Mouse (Mus musculus) layer of hippocampus, postnatal 14 days (tissue): Measurements from ENCODE around the gene Fam160a1. TPM values are rescaled to one million over a fixed set of nuclear protein-coding genes. Genes with fewer than 3 reads are reported as not detected.

Experiments used
- DNase-seq, 2 experiments: peaks; one replicate each; pipeline ENCODE4 v3.0.0; 2021 to 2022; ENCODE audit warnings: low spot score in 2 of 2, mixed read lengths in 1 of 2
- long read RNA-seq, 2 experiments: library from polyadenylated mRNA; stranded (forward); transcript quantifications; one replicate each; pipeline ENCODE4 v2.0.0; 2021
- total RNA-seq, 2 experiments: library from RNA; stranded (reverse); gene quantifications; 2 replicates each; pipeline ENCODE4 v1.2.3; 2021

Gene Fam160a1
- total RNA-seq, result 1 to 10 TPM; 5.2 to 6.5 TPM
- long read RNA-seq, experiment 1, result 0 reads
- long read RNA-seq, experiment 2, partial matches to known transcripts, result 4 of 5 reads
- long read RNA-seq, experiment 2, other reads (novel, unspliced or antisense), result 1 of 5 reads

GRCm38 (mm10) chr3:85817191-85817590 lies at the start of gene Fam160a1:
TSS of gene Fam160a1 (minus strand) at chr3:85817291.
- DNase-seq, result no peak

DNA sequence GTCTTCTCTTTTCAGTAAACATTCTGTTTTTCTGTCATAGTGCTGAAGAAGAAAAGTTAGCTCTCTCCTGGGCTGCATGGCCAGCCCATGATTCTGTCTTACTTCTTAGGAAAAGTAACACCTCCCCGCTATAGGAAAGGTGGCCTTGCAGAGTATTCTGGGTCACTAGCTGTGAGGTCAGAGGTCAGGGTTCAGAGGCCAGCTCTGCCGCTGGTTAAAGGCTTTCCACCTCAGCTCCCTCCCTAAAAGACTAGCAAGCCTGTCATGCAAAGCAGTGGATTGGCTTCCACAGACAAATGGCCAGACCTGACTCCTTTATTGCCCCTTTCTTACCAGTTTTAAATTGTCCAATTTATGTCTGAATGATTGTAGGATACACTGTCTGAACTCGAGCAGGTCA lies 46.9 kb upstream of the Fam160a1 start:
- no peak for DNase-seq

DNA sequence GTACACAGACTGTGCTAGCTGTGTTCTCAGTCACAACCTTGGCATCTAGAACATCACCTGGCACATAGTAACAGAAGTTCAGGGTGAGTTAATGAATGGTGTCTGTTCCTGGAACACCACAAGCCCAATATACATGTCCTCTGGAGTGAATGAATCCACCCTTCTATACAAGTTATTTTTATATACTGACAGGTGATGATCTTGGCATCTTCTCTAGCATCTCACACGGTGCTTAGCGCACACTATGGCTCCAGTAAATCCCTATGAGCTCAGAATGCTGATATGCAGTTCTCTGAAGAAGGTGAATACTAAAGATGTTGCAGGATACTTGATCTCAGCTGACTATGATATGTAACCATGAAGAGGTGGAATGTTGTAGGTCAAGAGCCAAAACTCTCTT lies 45.8 kb upstream of the Fam160a1 start:
- no peak for DNase-seq

DNA sequence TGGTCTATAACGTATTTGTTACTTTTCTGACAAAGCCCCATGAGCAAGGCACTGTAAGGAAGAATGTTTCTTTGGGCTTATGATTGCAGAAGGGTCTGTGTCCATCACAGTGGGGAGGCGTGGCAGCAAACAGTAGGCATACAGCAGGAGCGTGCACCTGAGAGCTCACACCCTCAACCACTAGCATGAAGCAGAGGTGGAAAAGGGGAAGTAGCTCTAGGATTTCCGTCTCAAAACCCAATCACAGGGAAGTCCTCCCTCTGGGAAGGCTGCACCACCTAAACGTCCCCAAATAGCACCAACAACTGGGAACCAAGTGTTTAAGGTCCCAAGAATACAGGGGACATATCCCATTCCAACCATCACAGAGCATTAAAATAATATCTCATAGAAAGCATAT lies 43.9 kb upstream of the Fam160a1 start:
- DNase-seq, result no peak

GRCm38 (mm10) chr3:85859311-85859710 lies 42.2 kb upstream of the Fam160a1 start:
- no peak for DNase-seq

DNA sequence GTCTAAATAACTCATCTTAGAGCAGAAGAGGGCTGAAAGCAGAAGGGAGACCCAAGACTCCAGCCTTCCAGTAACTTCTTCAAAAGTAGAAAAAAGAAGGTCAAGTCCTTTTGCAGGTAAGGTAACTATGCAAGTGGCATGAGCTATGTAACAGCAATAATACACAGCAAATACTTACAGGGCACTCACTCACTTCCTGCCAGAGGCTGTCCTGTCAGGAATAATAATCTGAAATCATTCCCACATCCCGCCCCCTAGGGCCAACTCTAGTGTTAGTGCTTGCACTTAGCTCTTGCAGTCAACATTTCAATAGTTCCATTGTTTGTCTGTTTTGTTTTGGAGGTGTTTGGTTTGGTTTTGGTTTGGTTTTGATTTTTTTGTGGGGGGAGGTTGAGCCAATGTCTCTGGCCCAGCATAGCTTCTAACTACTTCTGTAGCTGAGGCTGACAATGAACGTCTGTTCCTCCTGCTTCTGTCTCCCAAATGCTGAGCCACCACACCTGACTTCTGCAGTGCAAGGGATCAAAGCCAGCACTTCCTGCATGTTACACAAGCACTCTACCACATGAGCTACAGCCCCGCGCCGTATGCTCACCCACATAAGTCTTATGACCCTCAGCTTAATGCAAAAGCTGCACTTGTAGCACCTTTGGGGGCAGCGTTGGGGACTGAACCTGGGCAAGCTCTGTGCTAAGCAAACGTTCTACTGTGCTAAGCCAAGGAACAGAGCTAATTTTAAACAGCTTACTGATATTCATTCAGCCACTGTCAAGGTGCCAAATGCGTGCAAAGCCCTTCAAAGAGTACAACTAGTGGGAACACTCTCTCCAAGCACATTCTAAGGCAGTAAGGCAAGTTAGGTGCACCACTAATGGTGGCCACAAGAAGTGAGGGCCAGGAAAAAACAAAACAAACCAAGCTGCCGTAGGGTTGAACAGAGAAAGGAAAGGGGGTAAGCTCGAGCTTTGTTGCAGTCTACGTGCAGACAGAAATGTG lies 41.3 kb upstream of the Fam160a1 start:
- DNase-seq, result no peak

DNA sequence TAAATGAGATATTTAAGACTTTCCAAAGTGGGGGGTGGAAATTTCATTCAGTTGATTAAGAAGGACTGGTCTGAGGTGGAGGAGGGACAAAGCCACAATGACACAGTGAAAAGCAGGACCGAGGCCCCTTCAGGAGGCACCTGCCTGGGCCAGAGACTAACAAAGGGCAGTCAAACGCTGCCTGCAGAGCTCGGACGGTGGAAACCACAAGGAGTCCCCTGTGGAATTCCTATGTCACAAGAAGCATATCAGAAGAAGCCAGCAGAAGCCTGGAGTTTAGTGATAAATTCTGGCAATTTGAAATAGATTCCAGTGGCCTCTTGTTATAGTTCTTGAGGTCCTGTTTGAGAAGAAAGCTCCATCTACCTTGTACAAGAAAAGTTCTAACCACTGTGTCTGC lies 40.0 kb upstream of the Fam160a1 start:
- DNase-seq, result no peak

GRCm38 (mm10) chr3:85855947-85856346 lies 38.9 kb upstream of the Fam160a1 start:
- DNase-seq, result no peak

- peak in 1 of 2 experiments; percentile 8 for DNase-seq
These were observed 38.0 kb upstream of the Fam160a1 start for GRCm38 (mm10) chr3:85855043-85855442.

DNA sequence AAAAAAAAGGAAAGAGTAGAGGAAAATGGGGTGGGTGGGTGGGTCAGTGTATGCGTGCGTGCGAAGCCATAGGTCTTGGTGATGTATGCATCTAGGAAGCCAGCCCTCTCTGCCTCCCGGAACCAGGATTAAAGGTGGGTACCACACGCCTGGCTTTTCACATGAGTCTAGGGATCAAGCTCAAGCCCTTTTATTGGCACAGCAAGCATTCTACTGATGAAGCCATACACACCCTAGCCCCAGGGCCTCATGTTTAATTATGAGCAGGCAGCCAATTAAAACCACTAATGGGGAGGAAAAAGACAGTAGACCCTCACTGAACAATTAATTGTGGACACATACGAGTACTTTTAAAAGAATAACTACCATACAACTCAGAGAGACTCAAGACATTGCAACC lies 37.1 kb upstream of the Fam160a1 start:
- DNase-seq, result no peak

DNA sequence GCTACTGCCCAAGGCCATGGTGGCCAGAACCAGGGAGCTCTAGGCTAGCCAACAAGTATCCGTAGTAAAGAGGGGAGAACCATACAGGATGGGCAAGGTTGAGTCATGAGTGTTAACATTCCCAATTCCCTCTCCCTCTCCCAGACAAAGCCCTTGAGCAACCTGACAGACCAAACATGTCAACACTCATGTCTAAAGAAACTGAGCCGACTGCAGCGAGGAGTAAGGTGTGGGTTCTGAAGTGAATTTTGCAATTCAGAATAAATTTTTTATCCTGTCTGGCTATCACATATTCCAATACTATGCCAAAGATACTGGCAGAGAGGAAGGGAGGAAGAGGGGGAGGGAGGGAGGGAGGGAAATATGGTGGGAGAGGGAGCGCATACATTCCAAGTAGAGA lies 36.6 kb upstream of the Fam160a1 start:
- no peak for DNase-seq

GRCm38 (mm10) chr3:85850079-85850478 lies 33.0 kb upstream of the Fam160a1 start:
- no peak for DNase-seq

DNA sequence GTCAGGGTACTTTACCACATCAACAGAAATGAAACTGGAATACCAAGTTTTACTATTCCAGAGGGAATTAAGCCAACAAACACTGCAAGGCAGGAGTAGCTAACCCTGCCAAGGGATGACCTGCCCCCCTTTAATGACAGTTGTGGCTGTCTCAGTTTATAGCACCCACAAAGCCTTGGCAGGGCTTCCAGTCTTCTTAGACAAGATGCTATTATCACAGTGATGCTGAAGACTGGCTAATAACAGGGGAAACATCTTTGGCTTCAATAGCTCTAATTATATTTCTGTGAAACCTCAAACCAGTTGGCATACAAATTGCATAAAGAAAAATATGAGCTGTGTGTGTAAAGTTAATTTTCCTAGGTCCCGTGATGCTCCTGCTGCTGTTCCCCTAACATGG lies 29.2 kb upstream of the Fam160a1 start:
- DNase-seq, result no peak

- DNase-seq, result no peak
These were observed 28.2 kb upstream of the Fam160a1 start for GRCm38 (mm10) chr3:85845341-85845740.

- no peak for DNase-seq
These were observed 25.8 kb upstream of the Fam160a1 start for GRCm38 (mm10) chr3:85842881-85843218.

DNA sequence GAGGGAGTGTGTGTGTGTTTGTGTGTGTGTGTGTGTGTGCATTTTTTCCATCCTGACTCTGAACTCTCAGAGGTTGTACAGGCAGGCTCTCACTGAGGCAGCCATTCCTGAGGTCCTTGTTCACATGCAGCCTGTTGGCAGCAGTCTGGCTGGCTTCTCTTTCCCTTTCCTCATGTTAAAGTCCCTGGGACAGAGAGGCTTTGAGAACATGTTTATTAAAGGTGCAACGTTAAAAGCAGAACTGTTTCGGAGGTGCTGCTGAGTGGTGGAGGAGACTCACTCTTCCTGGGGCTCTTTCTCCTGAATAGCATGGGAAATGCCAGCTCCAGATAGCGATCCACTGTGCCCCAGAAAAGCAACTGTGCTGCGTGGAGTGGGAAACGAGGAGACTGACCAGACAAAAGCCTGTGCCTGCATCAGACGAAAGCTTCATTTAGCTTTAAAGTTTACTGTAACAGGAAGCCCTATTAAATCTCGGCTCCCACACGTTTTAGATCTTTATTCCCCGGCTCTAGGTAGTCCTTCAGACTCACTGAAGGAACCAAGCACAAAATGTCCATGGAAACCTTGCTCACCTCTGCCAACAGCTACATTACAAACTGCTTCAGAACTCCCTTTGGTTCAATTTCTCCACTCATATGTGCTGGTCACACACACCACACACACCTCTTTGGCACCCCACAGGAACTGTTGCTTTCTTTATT lies 25.2 kb upstream of the Fam160a1 start:
- no peak for DNase-seq

GRCm38 (mm10) chr3:85841454-85842176 lies 24.5 kb upstream of the Fam160a1 start:
- no peak for DNase-seq

- no peak for DNase-seq
These were observed 16.5 kb upstream of the Fam160a1 start for GRCm38 (mm10) chr3:85833627-85834026.

DNA sequence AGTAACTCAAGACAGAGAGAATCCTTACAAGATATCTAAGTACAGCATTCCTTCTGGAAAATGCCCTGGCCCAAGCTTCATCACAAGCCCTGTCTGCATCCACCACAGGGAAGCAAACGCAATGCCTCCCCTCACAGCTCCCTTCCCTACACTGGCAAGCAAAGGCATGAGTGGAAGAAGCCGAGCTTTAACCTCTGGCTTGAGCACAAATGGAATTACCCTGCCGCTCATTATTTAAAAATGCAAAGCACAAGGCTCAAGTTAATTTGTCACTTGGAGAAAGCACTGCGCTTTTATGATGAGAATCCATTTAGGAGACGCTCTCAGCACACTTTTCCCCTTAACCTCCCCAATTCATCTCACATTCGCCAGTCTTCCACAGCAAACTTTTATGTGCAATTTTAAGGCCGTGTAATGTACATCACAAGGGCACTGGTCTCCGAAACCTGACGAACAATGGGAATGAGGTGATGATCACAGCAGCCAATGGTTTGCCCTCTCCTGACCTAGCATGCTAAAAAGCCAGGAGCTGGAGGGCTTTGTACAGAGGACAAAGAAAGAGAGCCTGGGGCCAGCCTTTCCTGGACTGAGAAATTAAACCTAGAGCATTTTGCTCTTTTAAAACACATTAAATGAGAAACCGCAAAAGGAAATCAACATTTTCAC lies 15.5 kb upstream of the Fam160a1 start:
- DNase-seq, result no peak

- no peak for DNase-seq
These were observed 14.7 kb upstream of the Fam160a1 start for GRCm38 (mm10) chr3:85831785-85832184.

DNA sequence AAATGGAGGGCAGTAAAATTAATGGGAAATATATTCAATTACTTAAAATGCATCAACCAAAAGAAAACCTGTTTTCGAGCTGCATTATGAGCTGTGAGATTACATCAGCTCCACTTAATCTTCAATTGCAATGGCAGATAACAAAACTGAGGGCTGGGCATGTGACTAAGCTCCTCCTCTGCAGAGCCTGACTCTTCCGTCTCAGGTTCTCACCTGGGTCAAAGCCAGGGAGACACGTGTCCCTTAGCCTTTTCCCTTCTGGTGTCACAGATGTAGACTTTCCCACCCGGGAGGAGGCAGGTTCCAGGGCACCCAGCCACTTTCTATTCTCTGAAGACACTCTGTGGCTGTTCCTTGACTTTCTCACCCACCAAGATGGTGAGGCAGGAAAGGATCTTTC lies 12.0 kb upstream of the Fam160a1 start:
- DNase-seq, result no peak
